Mouse (Mus musculus): Measurements from ENCODE around the gene Nmnat3. TPM values are rescaled to one million over a fixed set of nuclear protein-coding genes. Genes with fewer than 3 reads are reported as not detected.

Gene Nmnat3
- total RNA-seq, 2 experiments from 2014 or later, result 0.84 to 1.4 TPM

GRCm38 (mm10) chr9:98307011-98307410, 19.8 kb downstream of the Nmnat3 start:
- no peak for DNase-seq (ENCODE audit: extremely low spot score in 1 of 2, low spot score in 1 of 2)

- no peak for DNase-seq (ENCODE audit: extremely low spot score in 1 of 2, low spot score in 1 of 2)
These were observed 24.2 kb downstream of the Nmnat3 start for GRCm38 (mm10) chr9:98311316-98311965.

GRCm38 (mm10) chr9:98312622-98313374, 25.6 kb downstream of the Nmnat3 start:
- no peak for DNase-seq (ENCODE audit: extremely low spot score in 1 of 2, low spot score in 1 of 2)

GRCm38 (mm10) chr9:98313587-98313986, 26.4 kb downstream of the Nmnat3 start:
- DNase-seq (ENCODE audit: extremely low spot score in 1 of 2, low spot score in 1 of 2), result no peak

- no peak for DNase-seq (ENCODE audit: extremely low spot score in 1 of 2, low spot score in 1 of 2)
These were observed 26.9 kb downstream of the Nmnat3 start for GRCm38 (mm10) chr9:98314059-98314650.

- no peak for DNase-seq (ENCODE audit: extremely low spot score in 1 of 2, low spot score in 1 of 2)
These were observed 30.7 kb downstream of the Nmnat3 start for GRCm38 (mm10) chr9:98317897-98318296.

GRCm38 (mm10) chr9:98318875-98319274, 31.6 kb downstream of the Nmnat3 start:
- DNase-seq (ENCODE audit: extremely low spot score in 1 of 2, low spot score in 1 of 2), result no peak

- no peak for DNase-seq (ENCODE audit: extremely low spot score in 1 of 2, low spot score in 1 of 2)
These were observed 33.5 kb downstream of the Nmnat3 start for GRCm38 (mm10) chr9:98320785-98321184.

GRCm38 (mm10) chr9:98326088-98326487, 38.9 kb downstream of the Nmnat3 start:
- no peak for DNase-seq (ENCODE audit: extremely low spot score in 1 of 2, low spot score in 1 of 2)

- DNase-seq (ENCODE audit: extremely low spot score in 1 of 2, low spot score in 1 of 2), result no peak
These were observed 41.4 kb downstream of the Nmnat3 start for GRCm38 (mm10) chr9:98328415-98329176.

- DNase-seq (ENCODE audit: extremely low spot score in 1 of 2, low spot score in 1 of 2), result peak; percentile 28 to 35
These were observed 42.3 kb downstream of the Nmnat3 start for GRCm38 (mm10) chr9:98329274-98330105.

- DNase-seq (ENCODE audit: extremely low spot score in 1 of 2, low spot score in 1 of 2), result no peak
These were observed 46.1 kb downstream of the Nmnat3 start for GRCm38 (mm10) chr9:98333219-98333754.

GRCm38 (mm10) chr9:98337881-98338769, 50.9 kb downstream of the Nmnat3 start:
- DNase-seq (ENCODE audit: extremely low spot score in 1 of 2, low spot score in 1 of 2), result no peak

- DNase-seq (ENCODE audit: extremely low spot score in 1 of 2, low spot score in 1 of 2), result no peak
These were observed 52.7 kb downstream of the Nmnat3 start for GRCm38 (mm10) chr9:98339971-98340370.

GRCm38 (mm10) chr9:98340427-98340826, 53.2 kb downstream of the Nmnat3 start:
- DNase-seq (ENCODE audit: extremely low spot score in 1 of 2, low spot score in 1 of 2), result no peak

GRCm38 (mm10) chr9:98345840-98346239, 58.6 kb downstream of the Nmnat3 start:
- no peak for DNase-seq (ENCODE audit: extremely low spot score in 1 of 2, low spot score in 1 of 2)

- DNase-seq (ENCODE audit: extremely low spot score in 1 of 2, low spot score in 1 of 2), result no peak
These were observed 59.0 kb downstream of the Nmnat3 start for GRCm38 (mm10) chr9:98346240-98346639.

GRCm38 (mm10) chr9:98347021-98347420, 59.8 kb downstream of the Nmnat3 start:
- DNase-seq (ENCODE audit: extremely low spot score in 1 of 2, low spot score in 1 of 2), result no peak
